Mouse (Mus musculus): ENCODE measurements around the gene Prps1.
"Not testable (repeated sequence)": the region's sequence is repeated elsewhere in the genome, so short reads cannot be mapped to it uniquely, and the experiment has no call there.

Prps1 gene

DNA sequence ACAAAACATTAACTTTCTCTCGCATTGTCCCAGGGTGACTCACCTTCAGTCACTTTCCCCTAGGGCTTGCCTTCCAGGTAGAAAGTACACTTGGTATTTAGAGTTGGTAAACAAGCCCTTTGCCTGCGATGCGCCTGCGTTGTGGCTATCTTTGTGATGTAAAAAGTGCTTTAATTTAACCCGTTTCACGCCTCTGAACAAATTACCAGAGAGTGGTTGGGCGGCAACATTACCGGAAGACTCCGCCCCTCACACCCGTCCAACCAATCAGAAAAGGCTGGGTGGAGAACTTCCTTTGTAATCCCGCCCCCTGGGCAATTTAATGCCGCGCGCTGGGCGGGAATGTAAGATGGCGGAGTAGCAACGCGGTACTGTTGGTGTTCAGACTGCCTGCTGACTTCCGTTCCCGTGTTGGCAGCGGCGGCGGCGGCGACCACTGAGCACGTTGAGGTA, at the start of gene Prps1:
Gene Prps1, plus strand, starts transcription at position 335 of the 453 bp plus-strand sequence.
- peak; percentile 76 for DNase-seq (ENCODE audit: low spot score)

DNA sequence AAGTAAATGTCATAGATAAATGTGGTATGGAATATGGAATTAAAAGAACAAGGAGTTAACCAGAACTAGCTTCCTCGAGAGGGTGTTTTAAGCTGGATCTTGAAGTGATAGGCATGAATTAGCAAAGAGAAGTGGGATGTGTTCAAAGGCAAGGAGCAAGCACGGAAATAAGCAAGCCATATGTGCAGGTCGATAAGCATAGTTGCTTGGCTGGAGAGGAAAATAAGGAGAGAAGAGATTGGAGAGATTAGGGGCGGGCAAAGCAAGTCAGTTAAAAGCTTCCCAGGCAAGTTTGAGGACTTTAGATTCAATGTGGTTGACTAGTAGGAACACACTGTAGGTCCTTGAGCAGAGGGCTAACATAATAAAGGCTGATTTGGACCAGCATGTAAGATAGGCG, 48.8 kb upstream of the Prps1 start:
- no peak for DNase-seq (ENCODE audit: low spot score)

DNA sequence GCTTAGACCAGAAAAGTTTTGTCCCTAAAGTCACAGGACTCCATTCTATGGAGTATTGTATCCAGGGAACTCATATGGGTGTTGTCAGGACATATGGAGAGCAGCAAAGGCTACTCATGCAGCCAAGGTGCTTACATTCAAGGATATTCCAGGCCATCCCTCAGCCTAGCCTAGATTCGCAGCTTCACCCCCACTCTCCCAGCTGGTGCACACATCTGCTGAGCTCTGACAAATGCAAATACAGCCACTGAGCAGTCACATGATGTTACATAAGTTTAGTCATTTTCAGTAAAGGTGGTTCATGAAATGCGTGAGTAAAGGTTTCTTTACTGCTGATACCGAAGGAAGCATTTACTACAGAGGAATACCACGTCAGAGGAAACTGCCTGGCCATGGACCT, 37.9 kb upstream of the Prps1 start:
- DNase-seq (ENCODE audit: low spot score), result no peak

DNA sequence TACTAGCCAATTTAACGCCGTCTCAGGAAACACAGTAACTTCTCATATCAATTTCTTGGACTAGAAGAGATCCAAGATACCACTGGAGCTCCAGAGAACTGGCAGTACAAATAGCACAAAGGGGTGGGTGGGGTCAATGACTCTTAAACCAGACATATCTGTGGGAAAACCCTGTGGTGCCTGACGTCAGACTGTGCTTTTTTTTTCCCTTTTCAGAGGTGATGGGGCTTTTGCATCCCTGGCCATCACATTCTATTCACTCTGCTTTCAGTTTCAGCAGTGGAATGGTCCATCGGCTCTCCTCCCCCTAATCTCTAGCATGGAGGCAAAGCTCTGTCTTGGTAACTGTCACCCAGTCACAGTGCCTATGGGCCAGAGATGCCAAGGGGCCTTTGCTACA, 29.3 kb upstream of the Prps1 start:
- no peak for DNase-seq (ENCODE audit: low spot score)

DNA sequence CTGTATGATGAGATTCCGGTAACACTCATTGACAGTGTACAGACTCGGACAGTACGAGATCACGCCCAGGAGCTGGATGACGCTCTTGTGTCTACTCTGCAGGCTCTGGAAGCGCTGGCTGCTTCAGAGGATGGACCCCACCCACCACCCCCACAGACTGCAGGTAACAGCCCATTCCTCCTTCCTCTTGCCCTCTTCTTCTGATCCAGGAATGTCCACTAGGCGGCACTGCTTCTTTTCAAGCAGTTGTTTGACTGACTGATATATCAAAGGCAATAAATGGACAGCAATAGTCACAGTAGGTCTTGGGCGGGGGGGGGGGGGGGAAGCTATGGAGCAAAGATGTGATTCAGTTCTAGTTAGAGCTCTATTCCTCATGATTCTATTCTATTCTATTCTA, 28.2 kb upstream of the Prps1 start:
- no peak for DNase-seq (ENCODE audit: low spot score)

DNA sequence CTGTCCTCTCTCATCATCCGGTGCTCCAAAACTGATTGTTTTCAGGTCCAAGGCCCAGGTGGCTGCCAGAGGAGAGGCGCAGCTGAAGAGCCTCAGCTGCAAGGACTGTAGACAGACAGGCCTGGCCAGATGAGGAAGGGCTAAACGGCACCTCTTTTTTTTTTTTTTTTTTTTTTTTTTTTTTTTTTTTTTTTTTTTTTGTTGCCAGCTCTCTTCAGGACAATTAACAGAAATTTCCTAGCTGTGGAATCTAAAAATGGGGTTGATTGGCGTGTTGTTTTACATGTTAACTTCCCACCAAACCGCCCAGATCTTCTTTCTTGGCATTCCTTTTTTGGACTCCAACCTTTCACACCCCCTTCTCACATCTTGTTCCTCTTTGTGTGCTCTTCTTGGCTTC, 26.4 kb upstream of the Prps1 start:
- no peak for DNase-seq (ENCODE audit: low spot score)

DNA sequence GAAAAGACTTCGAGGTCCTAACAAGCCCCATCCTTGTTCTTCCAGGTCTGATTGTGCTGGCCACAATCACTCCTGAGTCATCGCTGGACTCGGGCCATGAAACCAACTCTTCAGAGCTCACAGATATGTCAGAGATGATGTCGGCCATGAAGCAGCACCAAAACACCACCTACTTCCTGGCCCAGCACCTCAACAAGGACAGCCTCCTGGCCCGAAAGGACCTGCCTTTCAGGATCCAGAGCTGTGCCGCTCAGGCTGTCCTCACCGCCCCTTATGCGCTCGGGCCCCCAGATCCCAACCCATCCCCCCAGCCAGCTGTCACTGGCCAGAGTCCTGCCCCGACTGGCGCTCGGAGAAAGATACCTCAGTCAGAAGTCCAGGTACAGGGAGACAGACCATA, 25.9 kb upstream of the Prps1 start:
- DNase-seq (ENCODE audit: low spot score), result no peak

DNA sequence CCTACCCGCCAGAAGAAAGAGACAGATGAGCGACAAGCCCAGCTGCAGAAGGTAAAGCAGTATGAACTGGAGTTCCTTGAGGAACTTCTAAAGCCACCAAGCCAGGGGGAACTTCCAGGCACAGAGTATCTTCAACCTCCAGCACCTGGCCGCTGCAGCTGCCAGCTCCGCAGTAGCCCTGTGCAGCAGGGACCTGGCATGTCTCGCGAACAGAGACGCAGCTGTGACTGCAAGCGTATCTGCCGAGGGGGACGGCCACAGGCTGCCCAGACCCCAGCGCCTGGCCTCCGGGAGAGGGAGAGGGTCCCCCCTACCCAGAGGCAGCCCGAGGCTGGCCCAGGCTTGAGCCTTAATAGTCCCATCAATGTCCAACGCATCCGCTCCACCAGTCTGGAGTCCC, 24.4 kb upstream of the Prps1 start:
- DNase-seq (ENCODE audit: low spot score), result no peak

DNA sequence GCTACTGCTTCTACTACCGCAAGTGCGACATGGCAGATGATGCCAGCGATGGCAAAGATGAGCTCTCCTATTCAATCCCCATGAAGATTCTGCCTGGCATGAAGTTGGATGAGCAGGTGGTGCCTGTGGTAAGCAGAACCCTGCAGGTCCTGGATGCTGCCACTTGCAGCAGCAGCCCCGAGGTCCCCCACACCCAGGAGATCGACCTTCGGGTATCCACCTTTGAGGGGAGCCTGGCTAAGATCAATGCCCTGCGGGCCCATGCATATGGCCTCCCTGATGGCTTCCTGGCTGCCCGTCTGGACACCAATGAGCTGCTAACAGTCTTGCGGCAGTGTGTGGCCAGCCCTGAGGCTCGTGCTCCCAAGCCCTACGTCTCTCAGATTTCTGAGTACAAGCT, 23.6 kb upstream of the Prps1 start:
- DNase-seq (ENCODE audit: low spot score), result no peak

DNA sequence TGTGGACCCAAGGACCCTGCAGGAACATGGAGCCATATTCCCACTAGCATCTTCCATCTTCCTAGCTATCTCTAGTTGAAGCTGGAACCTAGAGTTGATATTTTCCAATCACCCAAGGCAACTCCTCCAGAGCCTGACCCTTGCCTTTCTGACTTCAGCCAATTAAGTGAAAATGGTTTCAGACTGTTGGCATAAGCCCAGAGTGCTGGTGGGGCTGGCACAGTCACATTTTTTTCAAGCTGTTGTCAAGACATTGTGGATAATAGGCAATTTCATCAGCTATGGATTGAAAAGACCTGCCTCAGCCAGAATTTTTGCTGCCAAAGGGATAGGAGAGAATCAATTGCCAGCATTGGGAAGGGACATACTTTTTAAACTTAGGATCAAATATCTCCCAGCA, 18.5 kb upstream of the Prps1 start:
- no peak for DNase-seq (ENCODE audit: low spot score)

DNA sequence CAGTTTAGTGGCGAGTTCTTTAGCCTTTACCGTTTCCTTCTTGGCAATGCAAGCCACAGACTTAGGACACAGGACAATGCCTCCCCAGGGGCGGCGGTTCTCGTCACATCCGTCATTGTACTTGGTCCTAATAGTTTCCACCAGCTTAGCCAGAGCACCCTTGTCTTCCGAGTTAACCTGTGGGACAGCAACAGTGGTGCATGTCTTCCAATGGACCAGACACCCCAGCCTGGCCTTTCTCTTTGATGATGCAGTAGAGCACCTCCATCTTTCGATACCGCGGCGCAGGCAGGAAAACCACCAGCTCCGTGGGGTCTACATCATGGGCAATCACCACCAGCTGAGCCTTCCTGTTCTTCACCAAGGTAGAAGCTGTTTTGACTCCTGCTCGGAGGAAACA, 10.9 kb upstream of the Prps1 start:
- DNase-seq (ENCODE audit: low spot score), result no peak

DNA sequence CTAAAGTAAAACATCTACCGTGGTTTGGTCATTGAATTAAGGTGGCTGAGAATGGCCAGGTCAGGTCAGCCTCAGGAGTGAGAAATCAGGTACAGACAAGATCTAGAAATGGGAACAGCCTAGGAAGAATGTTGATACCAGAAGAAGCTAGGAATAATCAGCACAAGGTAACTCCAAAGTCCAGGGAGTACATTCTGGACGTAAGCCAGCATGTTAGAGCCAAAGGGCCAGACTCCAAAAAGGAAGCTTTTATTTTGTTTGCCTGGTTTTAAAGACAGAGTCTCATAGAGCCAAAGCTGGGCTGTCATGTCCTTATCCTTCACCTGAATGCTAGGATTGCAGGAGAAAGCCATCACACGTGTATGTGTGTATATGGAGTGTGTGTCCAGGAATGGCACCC, 6.3 kb upstream of the Prps1 start:
- no peak for DNase-seq (ENCODE audit: low spot score)

DNA sequence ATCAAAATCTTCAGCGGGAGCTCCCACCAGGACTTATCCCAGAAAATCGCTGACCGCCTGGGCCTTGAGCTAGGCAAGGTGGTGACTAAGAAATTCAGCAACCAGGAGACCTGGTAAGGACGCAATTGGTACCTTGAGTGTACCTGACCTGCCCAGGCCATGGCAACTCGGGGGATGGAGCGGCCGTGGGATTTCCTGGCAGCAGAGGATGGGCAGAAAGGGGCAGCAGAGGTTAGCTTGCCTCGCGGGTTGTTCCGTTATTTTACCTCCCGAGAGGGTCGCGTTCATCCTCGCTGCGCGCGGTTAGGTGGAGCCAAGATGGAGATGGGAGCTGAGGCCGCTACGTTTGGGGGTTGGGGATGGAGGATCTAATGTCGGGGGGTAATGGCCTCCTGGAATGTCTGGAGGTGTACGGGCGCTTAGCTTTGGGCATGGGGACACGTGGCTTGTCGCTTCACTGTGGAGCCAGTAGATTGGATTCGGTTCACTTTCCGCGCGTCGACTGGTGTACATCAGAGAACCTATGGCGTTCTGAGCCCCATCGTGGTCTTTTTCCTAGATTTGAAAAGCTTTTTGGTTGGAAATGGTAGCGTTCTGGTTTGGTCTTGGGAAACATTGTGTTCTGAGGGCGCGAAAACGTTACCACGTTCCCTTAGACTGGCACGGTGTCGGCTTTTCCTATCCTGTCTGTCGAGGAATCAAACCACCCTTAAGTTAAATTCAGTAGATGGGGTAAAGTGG, 508 bp downstream of the Prps1 start:
- DNase-seq (ENCODE audit: low spot score), result peak; percentile 9

DNA sequence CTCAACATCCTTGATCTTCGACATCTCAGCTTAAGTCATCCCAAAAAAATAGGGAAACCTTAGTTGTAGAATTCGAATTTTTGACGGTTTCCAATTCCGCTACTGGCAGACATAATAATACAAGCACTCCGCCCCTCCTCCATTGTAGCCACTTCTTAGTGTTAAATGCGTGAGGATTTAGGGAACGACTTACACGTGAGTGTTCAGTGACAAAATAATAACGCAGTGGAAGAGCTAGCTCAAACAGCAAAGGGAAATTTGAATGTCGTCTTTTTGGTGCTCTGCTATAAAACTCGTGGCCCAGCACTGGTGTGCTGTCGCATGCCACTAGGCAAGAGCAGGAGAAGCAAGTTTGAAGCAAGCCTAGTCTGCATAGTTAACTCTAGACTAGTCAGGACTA, 1.1 kb downstream of the Prps1 start:
- DNase-seq (ENCODE audit: low spot score), result no peak

DNA sequence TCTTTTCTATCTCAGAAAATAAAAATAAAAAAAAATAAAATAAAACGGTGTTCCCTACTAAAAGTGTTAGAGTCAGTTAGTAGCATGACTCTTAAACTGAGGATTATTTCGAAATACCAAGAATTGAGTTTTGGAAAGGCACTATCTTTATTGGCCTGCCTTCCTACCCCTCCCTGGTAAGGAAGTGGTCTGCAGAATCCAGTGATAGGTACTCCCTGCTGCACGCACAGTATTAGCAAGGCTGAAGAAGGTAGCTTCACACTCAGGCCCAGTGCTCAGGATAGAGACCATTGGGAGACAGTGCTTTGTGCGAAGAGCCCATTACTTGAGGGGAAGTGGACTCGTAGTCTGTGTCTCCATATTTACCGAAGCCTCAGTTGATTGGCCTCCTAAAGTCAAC, 21.8 kb downstream of the Prps1 start:
- DNase-seq (ENCODE audit: low spot score), result no peak

DNA sequence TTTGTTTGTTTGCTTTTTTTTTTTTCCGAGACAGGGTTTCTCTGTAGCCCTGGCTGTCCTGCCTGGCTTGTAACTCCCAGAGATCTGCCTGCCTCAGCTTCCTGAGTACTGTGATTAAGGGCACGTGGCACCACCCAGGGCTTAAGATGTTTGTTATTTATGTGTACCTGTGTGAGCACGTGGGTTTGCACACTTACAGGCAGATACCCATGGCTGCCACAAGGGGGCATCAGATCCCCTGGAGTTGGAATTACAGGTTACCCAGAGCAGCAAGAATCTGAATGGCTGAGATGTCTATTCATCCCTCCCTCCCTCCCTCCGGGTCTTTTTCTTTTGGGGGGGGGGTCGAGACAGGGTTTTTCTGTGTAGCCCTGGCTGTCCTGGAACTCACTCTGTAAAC, 22.8 kb downstream of the Prps1 start:
- peak; percentile 23 for DNase-seq (ENCODE audit: low spot score)

DNA sequence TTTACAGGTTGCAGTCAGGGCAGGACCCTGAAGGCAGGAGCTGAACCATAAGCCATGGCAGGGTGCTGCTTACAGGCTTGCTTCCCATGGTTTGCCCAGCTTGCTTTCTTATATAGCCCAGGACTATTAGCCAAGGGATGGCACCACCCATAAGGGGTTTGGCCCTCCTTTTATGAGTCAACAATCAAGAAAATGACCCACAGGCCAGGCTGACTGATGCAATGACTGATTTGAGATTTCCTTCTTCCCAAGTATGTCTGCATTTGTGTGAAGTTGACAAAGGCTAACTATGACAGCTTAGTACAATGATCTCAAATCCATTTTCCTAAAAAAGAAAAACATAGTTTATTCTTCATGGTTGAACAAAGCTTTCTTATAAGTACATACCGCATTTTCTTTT, 32.8 kb downstream of the Prps1 start:
- no peak for DNase-seq (ENCODE audit: low spot score)

DNA sequence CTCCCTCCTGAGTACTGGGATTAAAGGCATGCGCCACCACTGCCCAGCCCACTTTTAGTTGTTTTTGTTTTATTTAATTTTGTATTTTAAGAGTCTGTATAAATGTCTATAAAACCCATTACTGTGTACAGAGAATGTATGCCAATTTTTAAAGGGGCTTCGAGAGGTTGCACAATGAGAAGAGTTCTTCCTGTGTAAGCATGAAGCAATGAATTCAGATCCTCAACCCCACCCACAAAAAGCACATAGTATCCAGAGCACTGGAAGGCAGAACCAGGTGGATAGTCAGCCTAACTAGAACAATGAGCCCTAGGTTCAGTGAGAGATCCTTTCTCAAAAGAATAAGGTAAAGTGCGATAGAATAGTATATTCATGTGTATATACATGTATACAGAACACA, 33.8 kb downstream of the Prps1 start:
- DNase-seq (ENCODE audit: low spot score), result no peak

DNA sequence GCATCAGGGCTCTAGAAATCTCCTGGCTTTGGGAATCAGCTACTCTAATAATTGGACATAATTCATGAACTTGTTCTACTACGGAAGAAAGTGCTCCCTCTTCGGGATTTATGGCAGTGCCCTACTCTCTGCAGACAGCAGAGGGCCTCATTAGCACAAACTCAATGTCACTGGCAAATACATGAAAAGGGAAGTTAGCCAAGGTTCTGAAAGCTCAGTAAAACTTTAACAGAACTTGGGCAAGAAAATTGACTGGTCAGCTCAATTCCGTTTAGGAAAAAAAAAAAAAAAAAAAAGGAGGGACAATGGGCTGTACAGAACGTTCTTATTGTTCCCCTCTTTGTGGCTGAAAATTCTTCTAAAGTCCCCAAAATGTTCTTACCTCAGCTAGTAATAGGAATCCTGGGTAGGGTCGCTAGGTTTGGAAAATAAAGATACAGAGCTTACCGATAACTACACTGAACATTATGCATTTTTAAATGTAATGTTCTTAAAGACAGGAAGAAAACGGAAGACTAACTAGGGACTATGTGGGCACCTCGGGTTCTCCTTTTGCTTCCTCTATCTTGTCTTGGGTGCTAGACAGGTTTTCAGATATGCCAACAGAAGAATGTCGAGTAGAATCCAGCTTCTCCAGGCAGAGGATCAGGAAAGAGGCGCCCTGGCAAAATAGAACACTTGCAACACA, 35.6 kb downstream of the Prps1 start:
- DNase-seq (ENCODE audit: low spot score), result no peak

DNA sequence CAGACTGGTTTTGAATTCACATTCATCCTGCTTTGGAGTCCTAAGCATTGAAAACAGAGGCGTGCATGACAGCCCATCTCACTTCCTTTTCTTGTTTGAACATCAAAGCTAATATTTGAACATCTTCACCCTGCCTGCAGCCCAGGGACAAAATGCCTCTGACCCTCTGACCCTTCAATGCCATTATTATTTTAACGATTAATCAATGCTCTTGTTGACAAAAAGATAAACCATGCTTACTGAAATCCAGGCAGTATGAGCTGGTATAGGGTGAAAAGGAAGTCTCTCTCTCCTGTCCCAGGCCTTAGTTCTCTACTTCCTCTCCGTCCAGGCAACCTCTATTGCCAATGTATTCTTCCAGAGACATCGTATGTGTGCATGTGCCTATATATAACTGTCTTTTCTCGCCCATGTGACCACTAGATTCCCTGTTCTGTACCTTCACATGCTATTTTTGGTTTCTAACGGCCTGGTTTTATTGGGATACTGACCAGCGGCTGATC, 37.2 kb downstream of the Prps1 start:
- DNase-seq (ENCODE audit: low spot score), result no peak

DNA sequence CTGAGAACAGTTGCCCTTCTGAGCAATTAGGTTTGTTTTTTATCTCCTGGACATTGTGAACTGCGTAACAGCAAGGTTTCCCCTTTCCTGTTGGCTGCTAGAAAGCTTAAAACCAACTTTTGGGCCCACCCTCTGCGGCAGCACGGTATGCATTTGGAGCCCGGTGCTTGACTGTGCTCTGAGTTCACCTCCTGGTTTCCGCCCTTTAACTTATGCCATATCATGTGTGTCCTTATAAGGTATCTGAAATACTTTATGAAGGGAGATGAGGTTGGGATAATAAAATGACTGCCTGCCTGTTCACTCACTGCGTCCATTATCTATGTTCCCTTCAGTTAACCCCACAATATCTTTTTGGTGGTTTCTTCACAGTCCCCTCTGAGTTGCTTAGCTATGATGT, 37.8 kb downstream of the Prps1 start:
- no peak for DNase-seq (ENCODE audit: low spot score)

DNA sequence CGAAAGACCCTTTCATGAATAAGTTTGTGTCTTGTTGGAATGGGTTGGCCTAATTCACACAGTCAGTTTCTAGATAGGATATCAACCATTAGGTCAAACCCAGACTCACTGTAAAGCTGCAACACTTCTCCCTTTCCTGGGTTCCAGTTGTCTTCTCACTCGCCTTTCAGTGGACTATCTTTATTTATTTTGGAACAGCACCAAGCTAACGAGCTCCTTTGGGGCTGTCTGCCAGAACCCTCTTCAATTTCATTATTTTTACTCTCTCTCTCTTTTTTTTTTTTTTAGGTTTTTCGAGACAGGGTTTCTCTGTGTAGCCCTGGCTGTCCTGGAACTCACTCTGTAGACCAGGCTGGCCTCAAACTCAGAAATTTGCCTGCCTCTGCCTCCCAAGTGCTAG, 42.0 kb downstream of the Prps1 start:
- not testable (repeated sequence) for DNase-seq (ENCODE audit: low spot score)

DNA sequence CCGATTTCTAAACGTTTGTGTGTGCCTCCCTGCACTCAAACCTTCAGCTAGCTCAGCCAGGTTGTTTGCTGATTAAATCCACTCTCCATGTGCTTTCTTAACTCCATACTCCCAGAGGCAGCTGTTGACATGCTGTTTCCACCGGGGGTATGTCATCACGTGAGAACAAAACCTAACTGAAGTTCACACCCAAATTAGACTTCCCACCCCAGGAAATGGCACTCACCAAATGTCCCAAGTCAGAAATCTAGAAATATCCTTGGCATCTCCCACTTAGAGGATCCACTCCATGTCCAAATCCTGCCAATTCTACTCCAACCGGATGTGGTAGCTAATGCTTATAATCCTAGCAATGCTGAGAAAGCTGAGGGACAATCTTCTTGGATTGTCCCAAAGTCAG, 43.9 kb downstream of the Prps1 start:
- DNase-seq (ENCODE audit: low spot score), result no peak

Measured in yolk sac, embryonic 10.5 days (tissue).